ENCODE assay signal across 37 mouse cellular contexts in genomic region chr19:47881538-47881937, GRCm38 (mm10). TPM values are rescaled to one million over a fixed set of nuclear protein-coding genes. Genes with fewer than 3 reads are reported as not detected.
"Had no signal": no experiment of that assay in that cellular context is flagged by ENCODE, and none has a peak within 500 bp of the region (broad histone marks: within the 10 kb centered on the region; RNA-seq: fewer than 3 reads in every experiment).

No protein-coding gene starts in this region.

- H3K27me3 ChIP-seq: limb, embryonic 12.5 days; limb, embryonic 13.5 days; limb, embryonic 15.5 days; lung, embryonic 15.5 days; midbrain, embryonic 12.5 days; midbrain, embryonic 13.5 days; midbrain, embryonic 15.5 days; neural tube, embryonic 12.5 days had no signal

- H3K4me2 ChIP-seq: limb, embryonic 12.5 days; limb, embryonic 13.5 days; limb, embryonic 15.5 days; liver, embryonic 11.5 days; liver, embryonic 12.5 days; liver, embryonic 13.5 days; liver, embryonic 15.5 days; lung, embryonic 14.5 days; lung, embryonic 15.5 days; midbrain, embryonic 12.5 days; midbrain, embryonic 13.5 days; midbrain, embryonic 15.5 days; neural tube, embryonic 12.5 days had no signal

- H3K9me3 ChIP-seq: limb, embryonic 10.5 days; limb, embryonic 12.5 days; limb, embryonic 13.5 days; limb, embryonic 15.5 days; liver, embryonic 12.5 days; liver, embryonic 13.5 days; liver, embryonic 15.5 days; lung, embryonic 15.5 days; megakaryocyte, embryonic 14.5 days; midbrain, embryonic 10.5 days; midbrain, embryonic 12.5 days; midbrain, embryonic 13.5 days; midbrain, embryonic 15.5 days; neural tube, embryonic 12.5 days had no signal

- H3K36me3 ChIP-seq: limb, embryonic 10.5 days; limb, embryonic 12.5 days; limb, embryonic 13.5 days; limb, embryonic 15.5 days; liver, embryonic 12.5 days; liver, embryonic 13.5 days; liver, embryonic 15.5 days; lung, embryonic 15.5 days; midbrain, embryonic 10.5 days; midbrain, embryonic 12.5 days; midbrain, embryonic 13.5 days; midbrain, embryonic 15.5 days; neural tube, embryonic 12.5 days had no signal

- H3K4me3 ChIP-seq: left cerebral cortex, adult 2 months; limb, embryonic 10.5 days; limb, embryonic 12.5 days; limb, embryonic 13.5 days; limb, embryonic 15.5 days; liver, embryonic 12.5 days; liver, embryonic 13.5 days; liver, embryonic 15.5 days; lung, embryonic 15.5 days; megakaryocyte, embryonic 14.5 days; midbrain, embryonic 10.5 days; midbrain, embryonic 12.5 days; midbrain, embryonic 13.5 days; midbrain, embryonic 15.5 days; myocyte; neural tube, embryonic 12.5 days had no signal

- DNase-seq: left cerebral cortex, postnatal 4 days; liver; liver, embryonic 13.5 days; liver, postnatal 0 days; lung, adult 18-20 months; lung, adult 2 months; lung, embryonic 14.5 days; lung, postnatal 10 days; lung, postnatal 14 days; lung, postnatal 36 days; lung, postnatal 4 days; midbrain, embryonic 14.5 days had no signal

- H3K4me1 ChIP-seq: liver, embryonic 13.5 days; liver, embryonic 15.5 days; midbrain, embryonic 12.5 days; midbrain, embryonic 15.5 days had no signal

- H3K9ac ChIP-seq: limb, embryonic 12.5 days; limb, embryonic 15.5 days; liver, embryonic 12.5 days; liver, embryonic 13.5 days; liver, embryonic 14.5 days; liver, embryonic 15.5 days; liver, postnatal 0 days; lung, embryonic 14.5 days; lung, embryonic 15.5 days; midbrain, embryonic 13.5 days; midbrain, embryonic 15.5 days; neural tube, embryonic 12.5 days had no signal

- ATAC-seq: liver, embryonic 12.5 days; liver, postnatal 0 days; lung, postnatal 0 days had no signal

- H3K27ac ChIP-seq: left cerebral cortex, adult 2 months; limb, embryonic 15.5 days; liver, embryonic 12.5 days; liver, embryonic 13.5 days; liver, embryonic 14.5 days; liver, embryonic 15.5 days; lung, embryonic 15.5 days; macrophage; midbrain, embryonic 12.5 days; midbrain, embryonic 15.5 days; neural tube, embryonic 12.5 days had no signal

RNA-seq across cellular contexts. Expression of gene Gsto2, which starts 16.2 kb away (rescaled TPM):
- total RNA-seq: megakaryocyte, adult 5-6 weeks; monocyte, adult 5-6 weeks had no signal

RNA-seq across cellular contexts. Expression of gene Cfap43, which starts 37.5 kb away (rescaled TPM):
- total RNA-seq: liver, adult 2 months; megakaryocyte progenitor cell, adult 5-6 weeks had no signal
- polyA plus RNA-seq: liver, adult 2 months; liver, embryonic 16.5 days had no signal

RNA-seq across cellular contexts. Expression of gene Cfap58, which starts 55.9 kb away (rescaled TPM):
- total RNA-seq: liver, adult 2 months; megakaryocyte progenitor cell, adult 5-6 weeks; megakaryocyte, adult 5-6 weeks; megakaryocyte-erythroid progenitor cell, adult 5-6 weeks; monocyte, adult 5-6 weeks had no signal
- polyA plus RNA-seq: limb, embryonic 10.5 days; limb, embryonic 13.5 days; limb, embryonic 15.5 days; liver, adult 2 months; liver, embryonic 12.5 days; liver, embryonic 13.5 days; liver, embryonic 14.5 days; liver, embryonic 15.5 days; liver, embryonic 16.5 days; liver, postnatal 0 days; lung, embryonic 14.5 days; macrophage; myocyte had no signal
